Mouse (Mus musculus): Measurements from ENCODE around the gene Gm10563. TPM values are rescaled to one million over a fixed set of nuclear protein-coding genes. Genes with fewer than 3 reads are reported as not detected.
"Not testable (repeated sequence)": the region's sequence is repeated elsewhere in the genome, so short reads cannot be mapped to it uniquely, and the experiment has no call there.

Gene Gm10563
- total RNA-seq, 1 experiment = not detected

DNA sequence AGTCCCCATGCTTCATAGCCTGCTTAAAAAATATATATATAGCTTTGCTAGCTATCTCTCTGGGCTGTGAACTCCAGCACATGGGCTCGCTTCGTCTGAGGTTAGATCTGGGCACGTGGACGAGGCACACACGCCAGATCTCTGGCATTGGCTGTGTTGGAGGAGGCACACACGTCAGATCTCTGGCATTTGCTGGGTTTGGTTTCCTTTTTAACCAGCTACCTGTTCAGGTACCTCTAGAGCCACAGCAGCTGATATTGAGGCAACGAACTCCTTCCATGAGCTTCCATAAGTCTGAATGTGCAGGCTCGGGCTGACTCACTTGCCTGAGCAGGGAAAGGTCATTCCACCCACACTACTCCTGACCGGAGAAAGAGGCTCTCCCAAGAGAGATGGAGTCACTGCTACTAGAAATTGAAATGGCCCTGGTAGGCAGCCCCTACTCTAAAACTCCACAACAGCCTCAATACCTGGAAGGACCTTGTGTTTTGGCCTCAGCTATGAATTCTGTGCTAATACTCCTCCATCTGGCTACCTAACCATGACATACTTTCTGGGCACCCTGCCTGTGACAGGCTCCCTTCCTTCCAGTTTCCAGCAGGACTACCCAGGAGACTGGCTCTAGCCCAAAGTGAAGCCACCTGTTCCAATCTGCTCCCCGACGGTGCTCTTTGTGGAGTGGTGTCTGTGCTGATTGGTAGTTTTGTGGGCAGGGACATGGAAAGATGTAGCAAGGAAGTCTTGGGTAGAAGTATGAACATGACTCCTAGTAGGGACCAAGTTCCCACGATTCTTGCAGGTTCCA, 45.6 kb upstream of the Gm10563 start:
- TF ChIP-seq HCFC1 (IDR thresholded peaks at IDR 0.05; ENCODE audit: borderline replicate concordance, insufficient read depth, low read length) (no peak), MAFK (IDR thresholded peaks at IDR 0.05; ENCODE audit: insufficient read depth, low read depth, low read length) (no peak), ZC3H11A (IDR thresholded peaks at IDR 0.05; ENCODE audit: borderline replicate concordance, low read depth, low read length) (no peak), CHD2 (IDR thresholded peaks at IDR 0.05; ENCODE audit: low read depth, low read length) (no peak), ZNF384 (IDR thresholded peaks at IDR 0.05; ENCODE audit: low read depth, low read length) (no peak)
- Histone ChIP-seq H3K9me3 (ENCODE audit: control insufficient read depth, insufficient read depth, low read depth, low read length) (0 out of 2 replicates have a peak, but pooled peaks cover 2% of the 10 kb centered on the region), H3K9ac (ENCODE audit: insufficient read depth, low read depth, low read length, poor library complexity, severe bottlenecking) (no peak overlapping the region), H3K4me1 (ENCODE audit: control insufficient read depth in 2 of 2, insufficient read depth in 2 of 2, low read length in 2 of 2, poor library complexity in 1 of 2) (peaks cover 0 to 8% of the 10 kb centered on the region in 2 experiments; a peak in 1 of 4 replicates), H3K27ac (ENCODE audit: insufficient read depth, low read depth, low read length, poor library complexity, severe bottlenecking) (no peak overlapping the region), H3K4me3 (ENCODE audit: insufficient read depth in 1 of 2, low read depth in 1 of 2, low read length in 2 of 2, poor library complexity in 1 of 2, severe bottlenecking in 1 of 2) (no peak overlapping the region), H3K36me3 (ENCODE audit: control insufficient read depth, insufficient read depth, low read length, poor library complexity, severe bottlenecking) (peaks cover 3% of the 10 kb centered on the region; the same call in 1 of the 2 replicates)
- no peak for DNase-seq (ENCODE audit: low read depth, low spot score)
- in situ Hi-C loops (cut with MboI; ENCODE audit: low sequenced_read_pairs in 2 of 2, unreplicated experiment in 2 of 2) = no loop called here

DNA sequence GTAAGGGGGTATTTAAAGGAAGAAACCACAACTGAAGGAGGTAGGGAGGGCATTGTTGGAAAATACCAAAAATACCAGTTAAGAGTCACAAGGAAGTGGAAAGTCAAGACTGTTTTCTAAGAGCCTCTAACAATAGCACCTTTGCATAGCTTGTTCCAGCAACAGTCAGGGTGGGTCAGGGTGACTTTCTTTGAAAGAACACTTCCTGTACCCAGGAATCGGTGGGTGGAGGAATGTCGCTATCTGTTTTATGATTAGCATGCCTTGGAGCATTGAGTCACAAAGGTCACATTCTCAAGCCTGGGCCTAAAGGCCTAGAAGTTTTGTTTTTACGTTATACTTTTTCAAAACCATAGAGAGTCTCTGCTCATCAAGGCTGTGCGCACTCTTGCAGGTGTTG, 42.6 kb upstream of the Gm10563 start:
- in situ Hi-C loops (cut with MboI; ENCODE audit: low sequenced_read_pairs in 2 of 2, unreplicated experiment in 2 of 2); H3K9ac ChIP-seq (ENCODE audit: insufficient read depth, low read depth, low read length, poor library complexity, severe bottlenecking); H3K36me3 ChIP-seq (ENCODE audit: control insufficient read depth, insufficient read depth, low read length, poor library complexity, severe bottlenecking); DNase-seq (ENCODE audit: low read depth, low spot score); H3K4me3 ChIP-seq (ENCODE audit: insufficient read depth in 1 of 2, low read depth in 1 of 2, low read length in 2 of 2, poor library complexity in 1 of 2, severe bottlenecking in 1 of 2); H3K27ac ChIP-seq (ENCODE audit: insufficient read depth, low read depth, low read length, poor library complexity, severe bottlenecking); H3K4me1 ChIP-seq (ENCODE audit: control insufficient read depth in 2 of 2, insufficient read depth in 2 of 2, low read length in 2 of 2, poor library complexity in 1 of 2): not testable (repeated sequence)
- peaks cover 12% of the 10 kb centered on the region for H3K9me3 ChIP-seq (ENCODE audit: control insufficient read depth, insufficient read depth, low read depth, low read length)

GRCm38 (mm10) chr4:155683670-155684277, 38.6 kb upstream of the Gm10563 start:
- H3K4me1 ChIP-seq (ENCODE audit: control insufficient read depth in 2 of 2, insufficient read depth in 2 of 2, low read length in 2 of 2, poor library complexity in 1 of 2); H3K27ac ChIP-seq (ENCODE audit: insufficient read depth, low read depth, low read length, poor library complexity, severe bottlenecking); H3K36me3 ChIP-seq (ENCODE audit: control insufficient read depth, insufficient read depth, low read length, poor library complexity, severe bottlenecking); DNase-seq (ENCODE audit: low read depth, low spot score); in situ Hi-C loops (cut with MboI; ENCODE audit: low sequenced_read_pairs in 2 of 2, unreplicated experiment in 2 of 2); H3K4me3 ChIP-seq (ENCODE audit: insufficient read depth in 1 of 2, low read depth in 1 of 2, low read length in 2 of 2, poor library complexity in 1 of 2, severe bottlenecking in 1 of 2); H3K9ac ChIP-seq (ENCODE audit: insufficient read depth, low read depth, low read length, poor library complexity, severe bottlenecking): not testable (repeated sequence)
- H3K9me3 ChIP-seq (ENCODE audit: control insufficient read depth, insufficient read depth, low read depth, low read length) = peaks cover 12% of the 10 kb centered on the region

- H3K4me1 ChIP-seq (ENCODE audit: control insufficient read depth in 2 of 2, insufficient read depth in 2 of 2, low read length in 2 of 2, poor library complexity in 1 of 2) = peaks cover 0 to 4% of the 10 kb centered on the region in 2 experiments; a peak in 2 of 4 replicates
- TF ChIP-seq ZC3H11A (IDR thresholded peaks at IDR 0.05; ENCODE audit: borderline replicate concordance, low read depth, low read length) (no peak), CHD2 (IDR thresholded peaks at IDR 0.05; ENCODE audit: low read depth, low read length) (no peak), MAFK (IDR thresholded peaks at IDR 0.05; ENCODE audit: insufficient read depth, low read depth, low read length) (no peak), HCFC1 (IDR thresholded peaks at IDR 0.05; ENCODE audit: borderline replicate concordance, insufficient read depth, low read length) (no peak), ZNF384 (IDR thresholded peaks at IDR 0.05; ENCODE audit: low read depth, low read length) (no peak)
- no peaks in the 10 kb centered on the region for H3K36me3 ChIP-seq (ENCODE audit: control insufficient read depth, insufficient read depth, low read length, poor library complexity, severe bottlenecking)
- in situ Hi-C loops (cut with MboI; ENCODE audit: low sequenced_read_pairs in 2 of 2, unreplicated experiment in 2 of 2) = no loop called here
- H3K9me3 ChIP-seq (ENCODE audit: control insufficient read depth, insufficient read depth, low read depth, low read length) = peaks cover 13% of the 10 kb centered on the region
- H3K4me3 ChIP-seq (ENCODE audit: insufficient read depth in 1 of 2, low read depth in 1 of 2, low read length in 2 of 2, poor library complexity in 1 of 2, severe bottlenecking in 1 of 2) = no peak overlapping the region
- H3K9ac ChIP-seq (ENCODE audit: insufficient read depth, low read depth, low read length, poor library complexity, severe bottlenecking) = no peak overlapping the region
- no peak overlapping the region for H3K27ac ChIP-seq (ENCODE audit: insufficient read depth, low read depth, low read length, poor library complexity, severe bottlenecking)
- DNase-seq (ENCODE audit: low read depth, low spot score) = no peak
Observed at GRCm38 (mm10) chr4:155675991-155676390, 30.8 kb upstream of the Gm10563 start.

GRCm38 (mm10) chr4:155672082-155672481, 26.9 kb upstream of the Gm10563 start:
- TF ChIP-seq HCFC1 (IDR thresholded peaks at IDR 0.05; ENCODE audit: borderline replicate concordance, insufficient read depth, low read length) (no peak), ZC3H11A (IDR thresholded peaks at IDR 0.05; ENCODE audit: borderline replicate concordance, low read depth, low read length) (no peak), ZNF384 (IDR thresholded peaks at IDR 0.05; ENCODE audit: low read depth, low read length) (peak; percentile 78), MAFK (IDR thresholded peaks at IDR 0.05; ENCODE audit: insufficient read depth, low read depth, low read length) (no peak), CHD2 (IDR thresholded peaks at IDR 0.05; ENCODE audit: low read depth, low read length) (no peak)
- Histone ChIP-seq H3K27ac (ENCODE audit: insufficient read depth, low read depth, low read length, poor library complexity, severe bottlenecking) (peak overlapping the region; percentile 26; the same call in 1 of the 2 replicates), H3K9me3 (ENCODE audit: control insufficient read depth, insufficient read depth, low read depth, low read length) (peaks cover 13% of the 10 kb centered on the region), H3K4me3 (ENCODE audit: insufficient read depth in 1 of 2, low read depth in 1 of 2, low read length in 2 of 2, poor library complexity in 1 of 2, severe bottlenecking in 1 of 2) (no peak overlapping the region), H3K4me1 (ENCODE audit: control insufficient read depth in 2 of 2, insufficient read depth in 2 of 2, low read length in 2 of 2, poor library complexity in 1 of 2) (peaks cover 7 to 9% of the 10 kb centered on the region in 2 experiments), H3K9ac (ENCODE audit: insufficient read depth, low read depth, low read length, poor library complexity, severe bottlenecking) (no peak overlapping the region), H3K36me3 (ENCODE audit: control insufficient read depth, insufficient read depth, low read length, poor library complexity, severe bottlenecking) (no peaks in the 10 kb centered on the region)
- in situ Hi-C loops (cut with MboI; ENCODE audit: low sequenced_read_pairs in 2 of 2, unreplicated experiment in 2 of 2) = no loop called here
- no peak for DNase-seq (ENCODE audit: low read depth, low spot score)
